Mouse (Mus musculus) testis, adult 2 months (tissue): Measurements from ENCODE around the gene Ttc28. TPM values are rescaled to one million over a fixed set of nuclear protein-coding genes. Genes with fewer than 3 reads are reported as not detected.

ENCODE experiments used
- H3K27ac ChIP-seq: fragments of 200-500 bp; 2 replicates; pipeline ENCODE4 v1.5.1; 2012; ENCODE audit warnings: low read depth, low read length; ENCODE audit not compliant: control insufficient read depth, insufficient read depth
- H3K27me3 ChIP-seq: fragments of 200-500 bp; 2 replicates; pipeline ENCODE4 v1.6.1; 2012; ENCODE audit warnings: mild to moderate bottlenecking, low read length, moderate library complexity; ENCODE audit not compliant: control insufficient read depth, insufficient read depth
- H3K36me3 ChIP-seq: fragments of 200-500 bp; 2 replicates; pipeline ENCODE4 v1.6.1; 2012; ENCODE audit warnings: mild to moderate bottlenecking, low read length; ENCODE audit not compliant: control insufficient read depth, insufficient read depth
- H3K4me1 ChIP-seq: fragments of 200-500 bp; 2 replicates; pipeline ENCODE4 v1.6.1; 2012; ENCODE audit warnings: low read length; ENCODE audit not compliant: control insufficient read depth, insufficient read depth
- H3K4me3 ChIP-seq: fragments of 200-500 bp; 2 replicates; pipeline ENCODE4 v1.5.1; 2012; ENCODE audit warnings: low read depth, mild to moderate bottlenecking, low read length, moderate library complexity, mixed read lengths; ENCODE audit not compliant: control insufficient read depth
- CTCF ChIP-seq: fragments of 200-500 bp; IDR thresholded peaks from 2 replicates; pipeline ENCODE4 v1.5.1; 2012; ENCODE audit warnings: low read depth, mild to moderate bottlenecking, inconsistent platforms, low read length, moderate library complexity; ENCODE audit not compliant: control insufficient read depth, insufficient read depth, insufficient replicate concordance
- POLR2A ChIP-seq: fragments of 200-500 bp; IDR thresholded peaks from 2 replicates; pipeline ENCODE4 v1.6.1; 2012; ENCODE audit warnings: low read depth, mild to moderate bottlenecking, inconsistent platforms, low read length, moderate library complexity; ENCODE audit not compliant: control insufficient read depth
- polyA plus RNA-seq: library from polyadenylated mRNA; depleted of rRNA; stranded (reverse); fragments of >200 nt; gene quantifications from 2 replicates; pipeline ENCODE4 v1.2.3, GENCODE M21; 2012

Ttc28 gene
- polyA plus RNA-seq, 1 experiment: 4.6 TPM

GRCm38 (mm10) chr5:110960890-110961289 lies 81.3 kb downstream of the Ttc28 start:
- Histone ChIP-seq H3K4me1 (no peaks in the 10 kb centered on the region), H3K27ac (no peak overlapping the region), H3K36me3 (no peaks in the 10 kb centered on the region), H3K27me3 (no peaks in the 10 kb centered on the region), H3K4me3 (no peak overlapping the region)
- TF ChIP-seq CTCF (no peak), POLR2A (no peak)

- H3K36me3 ChIP-seq: no peaks in the 10 kb centered on the region
- no peak overlapping the region for H3K4me3 ChIP-seq
- H3K27me3 ChIP-seq: no peaks in the 10 kb centered on the region
- no peaks in the 10 kb centered on the region for H3K4me1 ChIP-seq
- H3K27ac ChIP-seq: no peak overlapping the region
- no peak for TF ChIP-seq POLR2A
- TF ChIP-seq CTCF: no peak
Observed at GRCm38 (mm10) chr5:110967483-110968055, 88.0 kb downstream of the Ttc28 start.

GRCm38 (mm10) chr5:110968566-110968965 lies 89.0 kb downstream of the Ttc28 start:
- Histone ChIP-seq H3K36me3 (no peaks in the 10 kb centered on the region), H3K4me3 (no peak overlapping the region), H3K4me1 (no peaks in the 10 kb centered on the region), H3K27ac (no peak overlapping the region), H3K27me3 (no peaks in the 10 kb centered on the region)
- no peak for TF ChIP-seq POLR2A
- no peak for TF ChIP-seq CTCF

- no peak overlapping the region for H3K27ac ChIP-seq
Observed at GRCm38 (mm10) chr5:110970162-110970780, 90.7 kb downstream of the Ttc28 start.

GRCm38 (mm10) chr5:110976721-110977120 lies 97.1 kb downstream of the Ttc28 start:
- peaks cover 15% of the 10 kb centered on the region for H3K4me1 ChIP-seq
- H3K27me3 ChIP-seq: no peaks in the 10 kb centered on the region
- H3K4me3 ChIP-seq: no peak overlapping the region
- TF ChIP-seq POLR2A: no peak
- no peaks in the 10 kb centered on the region for H3K36me3 ChIP-seq
- no peak overlapping the region for H3K27ac ChIP-seq

More at GRCm38 (mm10) chr5:110970162-110970780, 90.7 kb downstream of the Ttc28 start:
- H3K4me1 ChIP-seq: no peaks in the 10 kb centered on the region
- no peak overlapping the region for H3K4me3 ChIP-seq
- H3K36me3 ChIP-seq: no peaks in the 10 kb centered on the region
- no peaks in the 10 kb centered on the region for H3K27me3 ChIP-seq
- no peak for TF ChIP-seq POLR2A

- H3K4me1 ChIP-seq: peaks cover 15% of the 10 kb centered on the region
- TF ChIP-seq POLR2A: no peak
- no peak for TF ChIP-seq CTCF
- no peak overlapping the region for H3K27ac ChIP-seq
- H3K36me3 ChIP-seq: no peaks in the 10 kb centered on the region
- no peak overlapping the region for H3K4me3 ChIP-seq
- H3K27me3 ChIP-seq: no peaks in the 10 kb centered on the region
Observed at GRCm38 (mm10) chr5:110977796-110978195, 98.2 kb downstream of the Ttc28 start.

GRCm38 (mm10) chr5:110978461-110978860 lies 98.9 kb downstream of the Ttc28 start:
- Histone ChIP-seq H3K4me1 (peaks cover 15% of the 10 kb centered on the region), H3K4me3 (peak overlapping the region; percentile 47; the same call in 1 of the 2 replicates), H3K36me3 (no peaks in the 10 kb centered on the region), H3K27me3 (no peaks in the 10 kb centered on the region), H3K27ac (no peak overlapping the region)
- TF ChIP-seq CTCF (no peak), POLR2A (peak; percentile 64; the same call in 1 of the 2 replicates)
